Mouse (Mus musculus): ENCODE results near the gene Camkmt. TPM values are rescaled to one million over a fixed set of nuclear protein-coding genes. Genes with fewer than 3 reads are reported as not detected.

The Camkmt gene
- polyA plus RNA-seq, 1 experiment from 2014 or later: 19.3 TPM

DNA sequence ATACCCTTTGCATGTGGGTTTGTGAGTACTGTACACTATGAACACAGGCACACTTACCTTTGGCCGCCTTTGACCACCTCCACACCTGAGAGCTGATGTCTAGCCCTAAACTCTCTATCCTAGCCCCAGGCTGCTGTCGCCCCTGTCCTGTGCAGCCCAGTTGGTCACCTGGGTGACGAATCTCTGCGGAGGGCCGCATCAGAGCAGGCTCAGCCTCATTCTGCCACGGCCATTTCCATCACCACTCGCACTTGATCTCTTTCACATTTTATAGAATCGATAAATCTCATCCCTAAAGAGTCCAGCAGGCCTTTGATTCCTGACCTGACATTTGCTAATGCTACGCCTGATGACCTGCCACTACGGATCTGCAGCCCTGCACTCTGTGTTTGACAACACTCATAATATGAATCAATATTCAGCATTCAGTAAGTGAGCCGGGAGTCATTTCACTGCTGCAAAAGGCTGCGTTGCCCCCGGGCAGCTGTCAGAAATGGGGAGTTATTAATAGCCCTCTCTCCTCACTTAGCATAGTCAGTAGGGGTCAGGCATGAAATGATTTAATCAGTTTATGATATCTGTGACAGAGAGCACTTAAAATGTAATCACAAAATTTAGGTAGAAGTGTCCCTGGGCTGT lies 168.5 kb downstream of the Camkmt start:
- no peak overlapping the region for H3K4me2 ChIP-seq (replicated peaks)
- H3K9ac ChIP-seq (replicated peaks): no peak overlapping the region

DNA sequence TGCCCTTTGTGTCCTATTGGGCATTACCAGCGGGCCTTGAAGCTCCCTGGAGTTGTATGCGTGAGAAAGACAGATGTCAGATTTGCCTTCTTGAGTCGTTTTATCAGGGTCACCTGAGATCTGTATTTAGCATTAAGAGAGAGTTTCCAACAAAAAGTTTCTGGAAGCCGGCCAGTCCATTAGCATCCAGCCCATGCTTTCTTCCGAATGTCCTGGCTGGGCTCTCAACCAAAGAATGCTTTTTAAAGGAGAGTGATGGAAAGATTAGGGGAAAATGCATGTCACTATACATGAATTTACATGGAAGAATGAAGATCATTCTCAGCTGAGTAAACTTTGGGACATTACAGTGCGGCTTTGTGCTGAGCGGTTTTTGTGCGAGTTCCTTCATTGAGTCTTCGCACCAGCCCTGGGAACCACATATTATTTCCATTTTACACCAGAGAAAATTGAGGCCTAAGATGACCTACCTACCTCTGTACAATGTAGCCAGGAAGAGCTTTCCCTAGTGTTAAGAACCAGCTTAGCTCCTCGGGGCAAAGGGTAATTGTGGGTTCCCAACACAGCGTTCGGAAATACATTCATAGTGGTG lies 176.6 kb downstream of the Camkmt start:
- 39% methylated on average over 12 of the region's 12 CpGs for WGBS
- H3K27me3 ChIP-seq: no peaks in the 10 kb centered on the region
- no peak overlapping the region for H3K4me2 ChIP-seq (replicated peaks)

More for the DNA sequence above, 168.5 kb downstream of the Camkmt start:
- Histone ChIP-seq H3K4me3 (no peak overlapping the region), H3K27me3 (no peaks in the 10 kb centered on the region), H3K27ac (replicated peaks) (no peak overlapping the region), H3K9me3 (no peaks in the 10 kb centered on the region), H3K36me3 (no peaks in the 10 kb centered on the region), H3K4me1 (peaks cover 7% of the 10 kb centered on the region; the same call in 1 of the 2 replicates)
- no peak for ATAC-seq (replicated peaks)
- 79% methylated on average over 13 of the region's 13 CpGs for WGBS

DNA sequence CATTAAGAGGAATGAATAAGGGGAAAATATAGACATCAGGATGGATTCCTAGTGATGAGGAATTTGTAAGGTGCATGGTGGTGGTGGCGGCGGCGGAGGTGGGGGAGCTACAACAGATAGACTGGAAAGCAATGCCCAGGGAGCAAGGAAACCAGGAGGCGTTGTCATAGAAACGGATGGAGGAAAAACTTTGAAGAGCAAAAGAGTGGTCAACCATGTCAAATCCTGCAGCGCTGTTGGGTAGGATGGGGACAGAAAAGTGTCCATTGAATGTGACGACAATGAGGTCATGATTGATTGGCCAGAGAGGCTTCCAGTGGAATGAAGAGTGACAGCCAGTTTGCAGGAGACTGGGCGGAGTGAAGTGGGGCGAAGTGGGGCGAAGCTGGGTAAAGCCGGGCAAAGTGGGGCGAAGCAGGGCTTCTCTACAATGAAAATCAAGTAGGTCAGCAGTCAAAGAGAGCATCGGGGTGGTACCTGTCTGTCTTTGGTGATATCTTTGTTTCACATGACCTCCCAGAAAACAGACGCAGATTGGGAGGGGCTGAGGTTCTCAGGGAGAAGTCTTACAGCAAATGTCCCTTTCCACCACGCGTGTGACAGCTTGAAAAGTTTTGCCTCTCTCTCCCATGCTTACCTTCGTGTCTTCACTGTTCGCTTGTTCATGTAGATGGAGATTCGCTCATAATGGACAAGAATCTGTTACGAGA lies 181.3 kb downstream of the Camkmt start:
- 70% methylated on average over 20 of the region's 20 CpGs for WGBS

More for the DNA sequence above, 176.6 kb downstream of the Camkmt start:
- Histone ChIP-seq H3K9ac (replicated peaks) (no peak overlapping the region), H3K4me1 (peaks cover 4% of the 10 kb centered on the region; the same call in 1 of the 2 replicates), H3K27ac (replicated peaks) (no peak overlapping the region), H3K9me3 (no peaks in the 10 kb centered on the region), H3K4me3 (no peak overlapping the region), H3K36me3 (no peaks in the 10 kb centered on the region)
- no peak for ATAC-seq (replicated peaks)

DNA sequence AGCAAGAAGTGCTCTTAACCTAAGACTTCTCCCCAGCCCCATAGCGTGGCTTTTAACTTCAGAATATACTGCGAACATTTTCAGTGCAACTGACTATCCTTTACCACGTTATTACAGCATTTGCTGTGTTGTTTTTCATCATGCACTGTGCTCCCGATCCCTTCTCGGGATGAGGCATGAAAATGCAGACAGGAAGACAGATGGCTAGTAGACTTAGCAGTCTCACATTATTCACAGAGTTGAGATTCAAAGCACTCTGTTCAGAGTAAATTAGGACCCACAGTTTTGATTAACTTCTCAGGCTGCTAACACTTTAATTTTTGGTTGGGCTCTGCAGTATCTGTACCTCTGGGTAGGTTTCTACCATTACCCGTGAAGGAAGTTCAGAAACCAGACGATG lies 189.4 kb downstream of the Camkmt start:
- no peaks in the 10 kb centered on the region for H3K9me3 ChIP-seq
- WGBS: 82% methylated on average over 7 of the region's 7 CpGs
- no peaks in the 10 kb centered on the region for H3K36me3 ChIP-seq
- H3K4me3 ChIP-seq: no peak overlapping the region
- no peak overlapping the region for H3K9ac ChIP-seq (replicated peaks)
- H3K4me1 ChIP-seq: no peaks in the 10 kb centered on the region
- no peak for ATAC-seq (replicated peaks)
- no peaks in the 10 kb centered on the region for H3K27me3 ChIP-seq
- no peak overlapping the region for H3K27ac ChIP-seq (replicated peaks)
- H3K4me2 ChIP-seq (replicated peaks): no peak overlapping the region

More for the DNA sequence above, 181.3 kb downstream of the Camkmt start:
- no peak overlapping the region for H3K9ac ChIP-seq (replicated peaks)
- H3K4me3 ChIP-seq: no peak overlapping the region
- no peaks in the 10 kb centered on the region for H3K27me3 ChIP-seq
- no peaks in the 10 kb centered on the region for H3K36me3 ChIP-seq
- no peak overlapping the region for H3K27ac ChIP-seq (replicated peaks)
- no peaks in the 10 kb centered on the region for H3K9me3 ChIP-seq
- no peak overlapping the region for H3K4me2 ChIP-seq (replicated peaks)
- peaks cover 4% of the 10 kb centered on the region; the same call in 1 of the 2 replicates for H3K4me1 ChIP-seq
- ATAC-seq (replicated peaks): no peak

DNA sequence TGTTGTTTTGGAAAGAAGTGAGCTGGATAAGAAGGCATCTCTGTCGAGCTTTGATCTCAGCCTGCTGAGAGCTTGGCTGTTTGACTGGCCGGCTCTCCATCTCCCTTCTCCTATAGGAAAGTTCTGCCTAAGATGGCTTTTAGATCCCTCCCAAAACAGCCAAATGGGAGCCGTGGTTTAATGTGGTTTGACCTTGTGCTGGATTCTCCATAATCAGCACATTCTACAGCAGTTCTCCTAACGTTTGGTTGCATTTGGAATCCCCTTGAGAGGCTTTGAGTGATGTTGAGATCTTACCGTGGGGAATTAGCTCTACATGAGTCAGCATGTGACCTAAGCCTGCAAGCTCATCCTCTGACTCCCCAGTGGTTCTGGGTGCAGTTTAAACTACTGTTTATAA lies 192.1 kb downstream of the Camkmt start:
- Histone ChIP-seq H3K4me2 (replicated peaks) (no peak overlapping the region), H3K9me3 (no peaks in the 10 kb centered on the region), H3K27ac (replicated peaks) (no peak overlapping the region), H3K36me3 (no peaks in the 10 kb centered on the region), H3K4me3 (no peak overlapping the region), H3K4me1 (no peaks in the 10 kb centered on the region), H3K27me3 (no peaks in the 10 kb centered on the region), H3K9ac (replicated peaks) (no peak overlapping the region)
- ATAC-seq (replicated peaks): no peak
- 71% methylated on average over 5 of the region's 5 CpGs for WGBS

DNA sequence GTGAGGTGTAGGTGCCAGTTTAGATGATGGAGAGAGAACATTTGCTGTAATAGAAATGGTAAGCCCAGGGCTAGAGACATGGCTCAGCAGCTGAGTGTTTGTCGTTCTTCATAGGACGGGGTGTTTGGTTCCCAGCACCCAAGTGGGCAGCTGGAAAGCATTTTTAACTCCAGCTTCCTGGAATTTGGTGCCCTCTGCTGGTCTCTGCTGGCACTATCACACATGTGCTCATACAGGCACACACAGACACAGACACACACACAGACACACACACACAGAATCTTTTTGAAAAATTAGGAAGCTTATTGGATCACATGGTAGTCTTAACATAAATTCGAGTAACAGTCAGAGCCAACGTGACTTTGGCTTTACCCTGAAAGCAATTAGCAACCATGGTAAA lies 200.8 kb downstream of the Camkmt start:
- Histone ChIP-seq H3K4me1 (no peaks in the 10 kb centered on the region), H3K9me3 (no peaks in the 10 kb centered on the region), H3K36me3 (no peaks in the 10 kb centered on the region), H3K4me2 (replicated peaks) (no peak overlapping the region), H3K4me3 (no peak overlapping the region), H3K27me3 (no peaks in the 10 kb centered on the region), H3K9ac (replicated peaks) (no peak overlapping the region), H3K27ac (replicated peaks) (no peak overlapping the region)
- WGBS: 96% methylated on average over 4 of the region's 4 CpGs
- no peak for ATAC-seq (replicated peaks)

DNA sequence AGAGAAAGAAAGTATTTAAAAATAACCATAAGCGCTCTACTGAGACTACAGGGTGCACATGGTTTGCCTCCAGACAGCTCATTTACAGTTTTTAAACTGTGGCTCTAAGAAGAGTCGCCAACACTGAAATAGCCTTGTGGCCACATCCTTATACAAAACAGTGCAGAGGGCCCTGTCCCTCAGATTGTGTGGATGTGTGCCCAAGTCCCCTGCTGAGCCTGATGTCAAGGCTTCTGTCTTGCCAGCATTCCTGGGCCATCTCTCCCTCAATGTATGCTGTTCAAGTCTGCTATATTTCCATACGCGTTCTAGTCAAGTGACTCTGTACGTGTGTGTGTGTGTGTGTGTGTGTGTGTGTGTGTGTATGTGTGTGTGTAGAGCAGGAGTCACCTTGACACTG lies 201.2 kb downstream of the Camkmt start:
- no peaks in the 10 kb centered on the region for H3K9me3 ChIP-seq
- no peak overlapping the region for H3K9ac ChIP-seq (replicated peaks)
- H3K27ac ChIP-seq (replicated peaks): no peak overlapping the region
- ATAC-seq (replicated peaks): no peak
- H3K4me1 ChIP-seq: no peaks in the 10 kb centered on the region
- no peak overlapping the region for H3K4me2 ChIP-seq (replicated peaks)
- no peaks in the 10 kb centered on the region for H3K27me3 ChIP-seq
- H3K36me3 ChIP-seq: no peaks in the 10 kb centered on the region
- no peak overlapping the region for H3K4me3 ChIP-seq
- 88% methylated on average over 5 of the region's 5 CpGs for WGBS

DNA sequence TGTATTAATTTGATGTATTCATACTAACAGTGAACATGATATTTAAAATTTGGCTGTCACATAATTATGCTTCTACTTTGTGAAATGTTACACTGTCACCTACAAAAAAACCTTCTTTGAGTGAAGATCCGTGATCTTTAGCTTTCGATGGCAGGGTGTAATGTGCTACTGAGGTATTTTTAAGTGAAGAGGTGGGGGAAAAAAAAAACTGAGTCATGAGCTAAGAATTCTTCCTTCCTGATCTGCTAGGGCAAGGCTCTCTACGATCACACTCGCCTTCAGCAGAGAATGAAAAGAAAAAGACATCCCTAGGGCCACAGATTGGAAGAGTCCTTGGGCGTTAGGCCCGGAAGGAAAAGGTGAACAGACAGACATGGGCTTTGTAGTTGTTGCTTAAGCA lies 201.9 kb downstream of the Camkmt start:
- Histone ChIP-seq H3K27ac (replicated peaks) (no peak overlapping the region), H3K36me3 (no peaks in the 10 kb centered on the region), H3K9ac (replicated peaks) (no peak overlapping the region), H3K4me3 (no peak overlapping the region), H3K27me3 (no peaks in the 10 kb centered on the region), H3K4me2 (replicated peaks) (no peak overlapping the region), H3K9me3 (no peaks in the 10 kb centered on the region), H3K4me1 (no peaks in the 10 kb centered on the region)
- no peak for ATAC-seq (replicated peaks)
- 82% methylated on average over 6 of the region's 6 CpGs for WGBS

DNA sequence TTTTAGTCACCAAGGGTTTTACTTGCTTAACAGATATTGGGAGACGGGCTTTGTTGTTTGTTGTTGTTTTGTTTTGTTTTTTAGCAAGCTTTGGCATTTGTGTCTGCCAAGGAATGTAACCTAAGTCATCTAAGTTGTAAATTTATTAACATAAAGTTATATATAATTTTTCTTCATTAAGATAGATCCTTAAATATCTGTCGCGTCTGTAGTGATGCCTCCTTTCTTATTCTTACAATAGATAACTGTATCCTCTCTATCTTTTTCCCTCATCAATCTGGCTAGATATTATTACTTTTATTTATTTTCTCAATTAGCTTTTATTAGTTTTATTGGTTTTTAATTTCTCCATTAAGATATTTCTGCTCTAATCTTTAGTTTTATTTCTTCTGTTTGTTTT lies 213.3 kb downstream of the Camkmt start:
- no peak overlapping the region for H3K4me2 ChIP-seq (replicated peaks)
- H3K4me1 ChIP-seq: peaks cover 4% of the 10 kb centered on the region; the same call in 1 of the 2 replicates
- H3K4me3 ChIP-seq: no peak overlapping the region
- H3K9me3 ChIP-seq: peaks cover 7% of the 10 kb centered on the region; the same call in 1 of the 2 replicates
- no peak overlapping the region for H3K27ac ChIP-seq (replicated peaks)
- H3K9ac ChIP-seq (replicated peaks): no peak overlapping the region
- no peak for ATAC-seq (replicated peaks)
- no peaks in the 10 kb centered on the region for H3K27me3 ChIP-seq
- no peaks in the 10 kb centered on the region for H3K36me3 ChIP-seq
- WGBS: over 99% methylated on average over 3 of the region's 3 CpGs

DNA sequence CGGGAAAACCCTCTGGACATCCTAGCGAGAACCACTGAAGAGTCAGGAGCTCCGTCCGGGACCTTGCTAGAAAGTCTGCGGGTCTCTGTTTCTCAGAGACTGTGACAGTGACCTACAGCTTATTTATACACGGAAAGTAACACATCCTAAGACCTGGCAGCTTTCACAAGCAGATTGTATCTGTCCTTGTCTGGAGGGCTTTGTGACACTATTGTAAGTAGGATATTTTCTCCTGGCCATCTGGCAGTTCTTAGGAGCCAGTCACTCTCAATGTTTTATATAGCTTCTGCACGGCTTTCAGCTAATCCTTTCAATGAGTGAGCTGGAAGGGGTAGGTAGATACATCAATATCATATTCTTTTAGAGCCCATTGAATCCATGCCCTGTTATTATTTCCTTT lies 218.2 kb downstream of the Camkmt start:
- 0 out of 2 replicates have a peak, but pooled peaks cover under 1% of the 10 kb centered on the region for H3K9me3 ChIP-seq

DNA sequence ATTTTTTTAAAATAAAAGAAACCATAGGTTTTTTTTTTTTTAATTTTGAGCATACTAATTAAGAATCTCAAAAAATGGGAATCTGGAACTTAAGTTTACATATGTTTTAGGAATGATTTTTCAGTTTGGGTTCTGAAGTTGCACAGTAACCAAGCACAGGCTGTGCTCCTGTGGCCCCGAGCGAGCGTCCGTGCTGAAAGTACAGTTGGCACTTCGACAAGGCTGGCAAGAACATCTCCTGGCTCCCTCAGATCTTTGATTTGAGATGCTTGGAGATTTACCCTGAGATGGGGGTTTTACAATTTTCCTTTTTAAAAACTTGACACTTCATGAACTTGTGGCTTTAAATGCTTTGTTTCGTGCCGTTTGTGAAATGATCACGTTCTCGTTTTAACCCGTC lies 218.7 kb downstream of the Camkmt start:
- Histone ChIP-seq H3K27ac (replicated peaks) (no peak overlapping the region), H3K9ac (replicated peaks) (no peak overlapping the region), H3K4me2 (replicated peaks) (no peak overlapping the region), H3K4me1 (peaks cover 7% of the 10 kb centered on the region; the same call in 1 of the 2 replicates), H3K4me3 (no peak overlapping the region), H3K9me3 (no peaks in the 10 kb centered on the region), H3K36me3 (no peaks in the 10 kb centered on the region), H3K27me3 (no peaks in the 10 kb centered on the region)
- ATAC-seq (replicated peaks): no peak
- WGBS: 84% methylated on average over 10 of the region's 10 CpGs

More for the DNA sequence above, 218.2 kb downstream of the Camkmt start:
- no peak overlapping the region for H3K9ac ChIP-seq (replicated peaks)
- peaks cover 7% of the 10 kb centered on the region; the same call in 1 of the 2 replicates for H3K4me1 ChIP-seq
- H3K27me3 ChIP-seq: no peaks in the 10 kb centered on the region
- 70% methylated on average over 7 of the region's 7 CpGs for WGBS
- H3K4me3 ChIP-seq: no peak overlapping the region
- H3K4me2 ChIP-seq (replicated peaks): no peak overlapping the region
- no peaks in the 10 kb centered on the region for H3K36me3 ChIP-seq
- ATAC-seq (replicated peaks): no peak
- no peak overlapping the region for H3K27ac ChIP-seq (replicated peaks)

DNA sequence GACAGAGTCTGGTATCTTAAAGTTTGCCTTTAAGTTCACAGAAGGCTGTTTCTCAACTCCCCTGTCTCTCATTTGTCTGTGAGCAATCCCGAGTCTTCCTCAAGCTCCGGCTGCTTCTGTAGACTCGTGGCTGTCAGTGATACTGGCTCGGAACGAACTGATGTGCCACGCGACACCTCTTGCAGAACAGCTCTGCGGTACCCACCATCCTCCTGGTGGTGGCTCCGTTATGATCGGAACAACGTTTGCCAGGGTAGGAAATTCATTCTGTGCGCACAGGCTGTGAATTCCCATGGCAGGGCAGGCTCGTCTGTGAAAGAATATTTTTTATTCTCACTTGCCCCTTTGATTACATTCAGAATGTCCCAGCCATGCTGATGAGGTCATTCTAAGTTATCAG lies 221.0 kb downstream of the Camkmt start:
- Histone ChIP-seq H3K4me3 (no peak overlapping the region), H3K4me1 (peaks cover 7% of the 10 kb centered on the region; the same call in 1 of the 2 replicates), H3K9ac (replicated peaks) (no peak overlapping the region), H3K9me3 (no peaks in the 10 kb centered on the region), H3K36me3 (no peaks in the 10 kb centered on the region), H3K27ac (replicated peaks) (no peak overlapping the region), H3K27me3 (no peaks in the 10 kb centered on the region), H3K4me2 (replicated peaks) (no peak overlapping the region)
- ATAC-seq (replicated peaks): no peak
- 69% methylated on average over 13 of the region's 13 CpGs for whole genome bisulfite sequencing
